Mouse (Mus musculus): ENCODE data around the gene Gm45711. TPM values are rescaled to one million over a fixed set of nuclear protein-coding genes. Genes with fewer than 3 reads are reported as not detected.
"Not testable (repeated sequence)": the region's sequence is repeated elsewhere in the genome, so short reads cannot be mapped to it uniquely, and the experiment has no call there.

Gene Gm45711
- total RNA-seq (2021), result not detected
- long read RNA-seq, experiment 1, result 0 reads
- long read RNA-seq, experiment 2, result 0 reads

DNA sequence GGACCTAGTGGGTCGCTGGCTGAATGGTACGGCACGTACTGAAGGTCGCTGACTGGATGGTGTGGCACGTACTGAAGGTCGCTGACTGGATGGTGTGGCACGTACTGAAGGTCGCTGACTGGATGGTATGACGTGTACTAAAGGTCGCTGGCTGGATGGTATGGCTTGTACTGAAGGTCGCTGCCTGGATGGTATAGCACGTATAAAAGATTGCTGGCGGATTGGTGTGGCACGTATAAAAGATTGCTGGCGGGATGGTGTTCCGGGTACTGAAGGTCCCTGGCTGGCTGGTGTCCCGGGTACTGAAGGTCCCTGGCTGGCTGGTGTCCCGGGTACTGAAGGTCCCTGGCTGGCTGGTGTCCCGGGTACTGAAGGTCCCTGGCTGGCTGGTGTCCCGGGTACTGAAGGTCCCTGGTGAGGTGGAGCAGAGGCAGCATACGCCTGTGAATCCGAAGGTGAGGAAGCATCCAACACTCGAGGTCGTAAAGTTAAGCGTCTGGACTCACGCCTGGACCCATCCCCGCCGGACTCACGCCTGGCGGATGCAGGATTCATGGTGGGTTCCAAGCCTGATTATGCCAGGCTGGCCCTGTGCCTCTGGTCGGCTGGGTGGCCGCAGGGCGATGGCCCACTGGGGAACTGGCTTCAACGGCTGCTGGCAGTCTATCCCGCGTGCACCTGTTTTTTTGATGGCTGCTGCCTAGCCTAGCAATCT is at the start of gene Gm45711, which contains the start of gene Cmtm1:
Gene Gm45711 (minus strand): TSS at position 641 of the 715 bp plus-strand sequence.
Gene Cmtm1 (minus strand): TSS at position 705 of the 715 bp plus-strand sequence.
- DNase-seq (ENCODE audit: low spot score in 2 of 2), result peak; percentile 31 to 52

DNA sequence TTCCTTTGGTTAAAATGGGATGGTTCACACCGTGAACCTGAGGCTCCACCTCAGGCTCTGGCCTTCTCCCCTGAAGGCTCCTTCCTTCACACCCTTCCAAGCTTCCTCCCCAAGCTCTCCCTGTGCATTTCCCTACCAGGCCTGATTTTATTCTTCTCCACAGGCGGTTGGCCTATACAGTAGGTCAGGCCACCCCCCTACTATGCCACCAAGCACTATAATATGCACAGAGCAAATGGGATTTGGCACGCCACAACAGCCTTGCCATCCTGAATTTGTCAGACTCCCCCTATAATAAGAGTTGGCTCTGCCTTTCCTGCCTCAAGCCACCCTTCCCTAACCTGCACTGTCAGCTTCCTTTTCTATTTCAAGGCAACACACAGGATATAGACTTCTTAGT is 48.8 kb upstream of the Gm45711 start:
- DNase-seq (ENCODE audit: low spot score in 2 of 2), result no peak

DNA sequence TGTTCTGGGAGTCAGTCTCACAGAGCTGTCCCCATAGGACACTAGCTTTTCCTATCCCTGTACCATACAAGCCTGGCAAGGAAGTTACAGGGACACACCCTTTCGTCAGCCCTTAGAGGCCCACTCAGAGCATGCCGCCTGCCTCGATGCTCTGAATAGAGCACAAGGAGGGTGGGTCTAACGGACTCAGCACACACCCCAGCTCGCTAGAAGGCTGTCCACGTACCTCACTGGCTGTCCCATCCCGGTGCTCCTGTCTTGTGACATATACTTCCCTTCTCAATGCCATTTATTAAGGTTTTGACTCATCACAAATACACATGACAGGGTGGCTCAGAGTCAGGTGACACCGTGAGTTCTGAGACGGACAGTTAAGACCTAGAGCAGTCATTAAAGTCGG is 44.6 kb upstream of the Gm45711 start:
- no peak for DNase-seq (ENCODE audit: low spot score in 2 of 2)

DNA sequence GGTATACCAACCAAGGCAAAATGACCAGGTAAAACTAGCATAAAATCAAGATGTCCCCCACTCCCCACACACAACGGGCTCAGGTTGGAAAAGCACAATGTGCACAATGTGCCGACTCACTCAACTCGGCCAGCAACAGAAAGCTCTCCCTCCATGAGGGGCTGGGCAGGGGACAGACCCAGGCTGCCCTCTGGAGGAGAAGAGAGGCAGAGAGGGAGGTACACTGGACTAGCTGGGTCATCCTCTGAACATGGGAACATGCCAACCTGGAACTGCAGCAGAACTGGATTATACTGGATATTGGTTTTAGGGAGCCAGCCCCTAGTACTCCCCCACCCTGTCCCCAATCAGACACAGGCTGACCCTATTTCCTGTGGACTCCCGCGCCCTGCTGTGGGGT is 43.3 kb upstream of the Gm45711 start:
- no peak for DNase-seq (ENCODE audit: low spot score in 2 of 2)

DNA sequence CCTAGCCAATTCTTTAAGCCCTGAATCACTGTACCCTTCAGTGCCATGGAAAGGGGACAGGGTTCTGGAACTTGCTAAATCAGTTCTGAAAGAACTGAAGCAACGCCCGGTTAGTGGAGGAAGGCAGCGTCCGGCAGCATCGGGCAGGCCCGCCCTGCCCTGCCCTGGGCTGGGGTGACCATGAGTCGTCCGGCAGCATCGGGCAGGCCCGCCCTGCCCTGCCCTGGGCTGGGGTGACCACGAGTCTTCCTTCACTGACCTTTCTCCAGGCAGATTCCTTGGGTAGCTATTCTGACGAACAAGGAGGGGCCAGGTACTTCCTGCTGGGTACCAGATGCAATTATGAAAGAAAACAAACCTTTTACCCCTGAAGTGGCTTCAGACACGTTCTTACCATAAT is 40.2 kb upstream of the Gm45711 start:
- no peak for DNase-seq (ENCODE audit: low spot score in 2 of 2)

DNA sequence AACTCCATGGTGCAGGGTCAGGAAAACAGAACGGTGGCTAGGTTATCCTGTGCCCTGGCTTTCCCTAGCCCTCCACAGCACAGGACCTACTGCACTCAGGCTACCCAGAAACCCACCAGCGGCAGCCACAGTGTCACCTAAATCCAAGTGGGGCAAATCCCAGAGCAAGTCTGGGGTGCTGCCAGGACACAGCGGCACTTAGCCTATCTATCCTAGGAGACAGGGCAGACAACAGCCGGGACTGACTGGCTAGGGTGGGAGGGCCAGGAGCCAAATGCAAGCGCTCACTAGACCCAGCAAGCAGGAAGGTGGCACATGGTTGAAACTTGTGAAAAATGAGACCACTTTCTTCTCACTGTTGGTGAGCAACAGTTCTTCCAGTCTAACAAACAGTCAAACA is 39.1 kb upstream of the Gm45711 start:
- no peak for DNase-seq (ENCODE audit: low spot score in 2 of 2)

DNA sequence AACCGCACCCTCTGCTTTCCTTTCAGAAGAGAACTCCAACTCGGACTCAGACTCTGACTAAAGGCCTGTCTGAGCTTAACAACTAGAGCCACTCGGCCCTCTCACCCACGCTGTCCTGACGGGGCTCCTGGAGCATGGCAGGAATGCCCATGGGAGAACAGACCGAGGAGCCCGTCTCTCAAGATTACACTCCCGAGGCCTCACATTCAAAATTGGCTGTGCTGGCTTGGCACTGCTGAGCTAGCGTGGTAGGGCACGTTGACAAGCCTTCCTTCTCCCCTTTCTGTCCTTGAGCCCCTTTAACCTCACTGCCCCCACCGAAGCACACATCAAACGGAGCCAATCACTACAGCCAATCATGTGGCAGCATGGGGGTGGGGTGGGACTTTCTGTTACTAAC is 36.8 kb upstream of the Gm45711 start:
- no peak for DNase-seq (ENCODE audit: low spot score in 2 of 2)

DNA sequence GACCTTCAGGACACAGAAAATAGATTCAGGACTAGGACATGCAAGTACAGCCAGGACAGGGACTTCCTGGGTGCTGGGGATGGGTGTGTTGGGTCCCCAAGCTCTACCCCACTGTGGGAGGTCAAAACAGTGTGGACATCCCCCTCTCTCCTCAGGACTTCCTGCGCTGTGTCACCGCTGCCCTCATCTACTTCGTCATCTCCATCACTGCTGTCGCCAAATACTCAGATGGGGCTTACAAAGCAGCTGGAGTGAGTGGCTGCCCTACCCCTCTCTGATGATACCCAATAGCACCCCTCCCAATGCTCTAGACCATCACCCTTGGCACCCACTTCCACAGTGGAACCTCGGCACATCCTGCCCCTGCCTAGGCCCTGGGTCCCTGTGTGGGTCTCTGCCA is 34.7 kb upstream of the Gm45711 start:
- no peak for DNase-seq (ENCODE audit: low spot score in 2 of 2)

DNA sequence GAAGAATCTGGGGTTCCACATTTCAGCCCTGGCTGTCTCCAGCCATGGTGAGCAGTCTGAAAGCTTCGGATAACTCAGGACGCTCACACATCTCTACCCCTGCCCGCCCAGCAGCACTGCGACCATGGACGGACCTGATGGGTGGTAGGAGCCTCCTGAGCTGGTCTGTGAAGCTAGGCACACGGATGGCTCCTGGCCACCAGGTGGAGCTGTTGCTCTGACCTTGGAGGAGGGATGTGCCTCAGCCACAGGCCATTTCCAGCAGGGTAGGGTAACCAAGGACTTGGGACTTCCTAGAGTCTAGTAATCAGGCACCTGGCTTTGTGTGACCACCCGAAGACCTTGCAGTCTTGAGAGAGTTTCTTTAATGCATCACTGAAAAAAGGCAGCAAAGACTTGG is 34.1 kb upstream of the Gm45711 start:
- peak; percentile 81 for DNase-seq (ENCODE audit: low spot score in 2 of 2)

DNA sequence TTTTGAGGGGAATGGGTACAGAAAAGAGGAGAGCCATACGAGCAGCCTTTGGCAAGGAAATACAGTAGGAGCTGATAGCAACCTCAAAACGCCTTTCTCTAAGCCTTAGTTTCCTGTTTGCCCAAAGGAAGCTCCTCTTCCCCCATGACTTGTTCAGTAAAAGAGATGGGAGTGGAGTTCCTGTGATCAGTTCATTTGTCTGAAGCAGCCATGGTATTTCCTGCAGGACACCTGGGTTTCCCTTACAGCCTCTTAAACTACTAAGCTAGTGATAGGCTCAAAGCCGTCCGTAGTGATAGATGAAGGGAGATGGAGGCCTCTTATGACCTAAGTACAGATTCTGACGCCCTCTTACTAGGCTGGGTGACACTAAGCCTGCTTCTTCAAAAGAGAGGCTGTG is 32.5 kb upstream of the Gm45711 start:
- DNase-seq (ENCODE audit: low spot score in 2 of 2), result no peak

DNA sequence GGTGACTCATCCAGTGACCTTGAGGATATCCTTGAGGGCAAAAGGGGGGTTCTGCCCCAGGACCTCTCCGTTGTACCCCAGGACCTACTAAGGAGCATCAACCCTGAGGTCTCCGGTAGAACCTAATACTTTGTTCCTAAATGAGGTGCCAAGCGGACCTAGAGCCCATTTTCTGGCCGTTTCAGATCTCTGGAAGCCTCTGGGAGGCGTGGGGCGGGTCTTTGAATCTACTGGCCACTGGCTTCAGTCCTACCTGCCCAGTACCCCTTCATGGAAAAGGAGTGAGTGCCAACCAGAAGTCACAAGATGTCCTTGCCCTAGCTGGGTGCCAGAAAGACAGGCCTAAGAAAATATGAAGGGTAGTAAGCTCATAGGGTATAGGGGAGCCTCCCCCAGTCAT is 31.8 kb upstream of the Gm45711 start:
- no peak for DNase-seq (ENCODE audit: low spot score in 2 of 2)

DNA sequence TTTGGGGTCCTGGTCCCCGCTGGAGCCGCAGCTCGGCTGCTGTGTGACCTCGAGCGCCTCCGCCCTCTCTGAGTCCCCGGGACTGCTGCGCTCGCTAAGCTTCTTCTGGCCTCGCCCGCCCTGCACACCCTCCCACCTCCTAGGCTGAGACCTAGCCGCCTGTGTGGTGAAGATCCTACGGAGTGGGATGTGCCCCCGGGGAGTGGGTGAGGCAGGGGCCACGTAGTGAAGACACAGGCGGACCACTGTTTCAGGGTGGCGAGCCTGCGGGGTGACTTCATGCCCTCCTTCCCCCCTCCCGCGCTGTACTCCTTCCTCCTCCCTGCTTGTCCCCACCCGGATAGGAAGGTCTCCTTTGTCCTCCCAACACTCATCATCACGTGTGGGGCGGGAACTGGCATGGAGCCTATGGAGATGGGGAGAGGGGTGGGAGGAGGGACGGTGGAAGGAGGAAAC is 31.3 kb upstream of the Gm45711 start:
- DNase-seq (ENCODE audit: low spot score in 2 of 2), result peak; percentile 35 to 48

DNA sequence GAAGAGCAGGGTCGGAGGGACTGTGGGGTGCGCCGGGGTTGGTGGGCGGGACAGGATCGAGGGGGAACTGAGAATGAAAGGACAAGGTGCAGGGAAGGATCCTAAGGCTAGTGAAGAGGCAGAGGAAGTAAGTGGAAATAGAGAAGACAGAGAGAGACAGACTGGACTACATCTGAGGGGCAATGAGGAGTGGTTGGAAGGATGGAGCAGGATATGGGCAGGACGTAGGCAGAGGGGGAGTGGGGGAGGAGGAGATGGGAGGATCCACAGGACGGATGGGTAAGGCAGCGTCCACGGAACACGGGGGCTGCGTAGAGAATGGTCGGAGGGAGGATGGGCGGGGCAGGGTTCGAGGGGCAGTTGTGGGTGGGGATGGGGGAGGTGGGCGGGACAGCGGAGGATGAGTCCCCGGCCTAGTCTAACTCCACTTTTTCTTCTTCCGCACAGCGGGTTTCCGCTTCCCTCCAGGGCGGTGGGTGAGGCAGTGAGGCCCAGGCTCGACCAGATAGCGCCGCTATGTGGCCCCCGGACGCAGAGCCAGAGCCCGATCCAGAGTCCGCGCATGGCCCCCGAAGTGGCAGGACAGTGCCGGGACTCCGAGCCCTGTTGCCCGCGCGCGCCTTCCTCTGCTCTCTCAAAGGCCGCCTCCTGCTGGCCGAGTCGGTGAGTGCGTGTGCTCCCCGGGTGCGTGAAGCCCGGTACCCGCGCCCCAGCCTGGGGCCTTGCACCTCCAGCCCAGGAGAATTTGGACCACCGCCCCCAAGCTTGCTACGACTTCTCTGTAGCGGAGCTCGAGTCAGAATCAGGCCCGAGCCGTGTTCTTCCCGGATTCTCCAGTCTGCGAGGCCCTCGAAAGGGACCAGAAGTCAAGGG is 30.6 kb upstream of the Gm45711 start:
- peak; percentile 67 to 71 for DNase-seq (ENCODE audit: low spot score in 2 of 2)

DNA sequence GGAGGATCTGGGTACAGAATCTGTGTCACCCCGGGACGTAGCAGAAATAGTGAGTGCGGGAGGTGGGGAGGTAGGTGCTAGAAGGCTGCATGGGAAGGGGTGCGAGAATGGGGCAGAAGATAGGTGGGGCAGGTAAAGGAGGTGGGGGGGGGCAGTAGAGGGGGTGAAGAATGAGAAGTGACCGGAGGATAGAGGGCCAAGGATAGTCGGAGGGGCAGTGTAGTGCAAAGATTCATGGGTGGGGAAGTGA is 30.0 kb upstream of the Gm45711 start:
- no peak for DNase-seq (ENCODE audit: low spot score in 2 of 2)

DNA sequence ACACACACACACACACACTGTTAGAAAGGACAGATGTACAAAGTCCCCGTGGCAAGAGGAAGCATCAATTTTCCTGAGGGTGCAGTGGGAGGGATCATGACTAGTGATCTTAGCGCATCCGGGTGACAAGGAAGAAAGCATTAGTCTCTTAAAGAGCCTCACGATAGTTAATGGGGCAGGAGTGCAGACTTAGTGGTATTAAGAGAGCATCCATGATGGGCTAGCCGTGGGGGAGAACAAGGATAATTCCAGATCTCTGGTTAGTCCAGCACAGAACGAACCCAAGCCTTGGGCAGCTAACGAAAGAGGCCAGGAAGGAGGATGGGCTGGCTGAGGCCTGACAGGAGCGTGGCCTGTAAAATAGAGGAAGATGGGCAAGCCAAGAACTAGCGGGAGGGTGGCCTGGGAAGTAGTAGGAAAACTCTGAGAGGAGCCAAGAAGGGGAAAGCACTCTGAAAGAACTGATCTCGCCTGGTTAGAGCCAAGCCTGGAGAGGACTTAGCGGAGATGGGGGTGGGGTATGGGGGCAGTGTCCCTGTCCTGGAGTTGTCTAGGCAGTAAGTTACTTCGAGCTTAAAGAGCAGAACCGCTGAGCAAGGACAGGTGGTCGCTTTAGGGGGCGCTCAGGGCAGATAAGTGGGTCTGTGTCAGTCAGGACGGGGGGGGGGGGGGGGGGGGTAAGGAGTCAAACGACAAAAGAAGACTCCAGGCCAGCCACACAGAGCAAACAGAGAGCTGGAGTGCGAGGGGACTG is 29.5 kb upstream of the Gm45711 start, which contains the start of gene Cmtm3:
Gene Cmtm3 (plus strand): TSS at position 182 of the 754 bp plus-strand sequence.
- DNase-seq (ENCODE audit: low spot score in 2 of 2), result peak in 1 of 2 experiments; percentile 51

DNA sequence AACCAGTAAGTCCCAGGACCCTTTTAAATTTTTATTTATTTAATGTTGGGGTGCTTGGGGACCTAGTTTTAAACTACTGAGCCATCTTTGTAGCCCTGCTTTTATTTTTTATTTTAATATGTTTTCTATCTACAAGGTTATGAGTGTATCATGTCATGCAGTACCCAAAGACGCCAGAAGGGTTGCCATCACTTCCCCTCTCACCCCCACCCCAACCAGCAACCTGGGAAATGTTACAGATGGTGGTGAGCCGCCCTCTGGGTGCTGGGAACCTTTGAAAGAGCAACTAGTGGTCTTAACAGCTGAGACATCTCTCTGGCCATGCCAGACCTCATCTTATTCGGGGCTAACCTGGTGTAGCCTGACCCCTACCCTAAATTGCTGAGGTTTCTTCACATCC is 28.0 kb upstream of the Gm45711 start:
- DNase-seq (ENCODE audit: low spot score in 2 of 2), result no peak

DNA sequence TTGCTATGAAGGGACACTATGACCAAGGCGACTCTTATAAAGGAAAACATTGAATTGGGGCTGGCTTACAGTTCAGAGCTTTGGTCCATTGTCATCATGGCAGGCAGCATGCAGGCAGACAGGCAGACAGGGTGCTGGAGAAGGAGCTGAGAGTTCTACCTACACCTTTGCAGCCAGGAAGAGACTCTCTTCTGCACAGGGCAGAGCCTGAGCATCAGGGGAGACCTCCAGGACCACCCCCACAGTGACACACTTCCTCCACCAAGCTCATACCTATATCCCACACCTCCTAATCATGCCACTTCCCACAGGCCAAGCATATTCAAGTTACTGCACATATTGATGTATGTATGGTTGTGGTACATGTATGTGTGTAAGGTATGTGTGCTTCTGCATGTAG is 26.9 kb upstream of the Gm45711 start:
- no peak for DNase-seq (ENCODE audit: low spot score in 2 of 2)

DNA sequence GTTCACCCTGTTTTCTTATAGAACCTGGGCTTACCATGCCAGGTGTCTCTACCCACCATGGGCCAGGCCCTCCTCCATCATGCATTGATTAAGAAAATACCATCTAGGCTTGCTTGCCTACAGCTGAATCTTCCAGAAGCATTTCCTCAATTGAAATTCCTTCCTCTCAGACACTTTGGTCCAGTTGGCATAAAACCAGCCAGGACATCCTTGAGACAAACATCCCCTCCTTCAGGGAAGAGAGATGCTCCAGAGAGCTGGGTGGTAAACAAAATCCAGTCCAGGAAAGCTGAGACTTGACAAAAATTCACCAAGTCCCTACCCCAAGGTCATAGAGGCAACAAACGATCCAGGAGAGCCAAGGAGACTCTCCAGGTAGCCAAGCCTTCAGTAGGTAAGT is 24.3 kb upstream of the Gm45711 start:
- DNase-seq (ENCODE audit: low spot score in 2 of 2), result no peak

DNA sequence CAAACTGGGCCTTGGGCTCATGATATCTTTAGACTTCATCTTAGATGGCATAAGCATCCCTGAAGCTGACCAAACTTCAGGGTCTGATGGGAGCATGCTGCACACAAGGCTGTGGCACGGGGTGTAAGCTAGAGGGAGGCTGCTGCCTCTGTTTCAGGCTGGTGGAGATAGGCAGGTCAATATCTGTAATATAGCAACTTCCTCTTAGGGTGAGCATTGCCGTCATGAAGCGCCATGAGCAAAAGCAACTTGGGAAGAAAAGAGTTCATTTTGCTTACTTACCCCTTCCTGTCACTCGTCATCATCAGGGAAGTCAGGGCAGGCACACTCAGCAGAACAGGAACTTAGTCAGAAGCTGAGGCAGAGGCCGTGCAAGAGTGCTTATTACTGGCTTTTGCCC is 23.9 kb upstream of the Gm45711 start:
- no peak for DNase-seq (ENCODE audit: low spot score in 2 of 2)

DNA sequence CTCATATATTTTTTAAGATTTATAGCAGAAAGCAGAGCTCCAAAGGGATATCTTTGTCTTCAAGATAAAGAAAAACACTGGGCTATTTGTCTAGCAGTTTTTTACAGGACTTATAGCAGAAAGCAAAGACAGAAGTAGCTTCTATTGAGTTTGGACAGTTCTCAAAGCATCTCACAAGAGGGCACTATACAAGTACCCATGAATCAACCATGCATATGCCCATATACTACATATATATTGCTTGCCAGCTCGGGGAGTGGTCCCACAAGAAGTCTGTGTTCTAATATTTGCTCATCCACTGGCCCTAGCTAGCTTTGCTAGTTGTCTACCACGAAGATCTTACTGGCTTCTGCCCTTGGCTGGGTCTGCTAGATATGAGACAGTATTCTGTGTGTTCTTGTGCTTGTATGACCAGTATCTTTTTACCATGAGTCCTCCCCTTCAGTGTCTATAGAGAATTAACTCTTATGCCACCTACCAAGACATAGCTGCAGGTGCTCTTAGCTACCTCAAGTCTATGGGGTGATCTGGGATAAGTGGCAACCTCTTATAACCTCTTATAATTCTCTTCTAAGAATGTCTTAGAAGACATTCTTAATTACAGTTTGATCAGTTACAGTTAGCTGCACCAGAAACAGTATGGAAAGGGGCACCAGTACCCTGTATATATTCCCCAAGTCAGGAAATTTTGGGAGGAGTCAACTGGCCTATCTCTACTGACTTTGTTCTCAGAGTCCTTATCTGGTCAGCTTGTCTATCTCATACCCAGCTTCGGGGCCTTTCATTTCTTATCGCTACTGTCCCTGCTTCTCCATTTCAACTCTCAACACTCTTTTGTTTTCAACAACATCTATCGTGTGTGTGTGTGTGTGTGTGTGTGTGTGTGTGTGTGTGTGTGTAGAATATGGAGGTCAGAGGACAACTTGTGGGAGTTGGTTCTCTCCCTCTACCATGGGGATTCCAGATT is 23.1 kb upstream of the Gm45711 start:
- DNase-seq (ENCODE audit: low spot score in 2 of 2), result no peak

DNA sequence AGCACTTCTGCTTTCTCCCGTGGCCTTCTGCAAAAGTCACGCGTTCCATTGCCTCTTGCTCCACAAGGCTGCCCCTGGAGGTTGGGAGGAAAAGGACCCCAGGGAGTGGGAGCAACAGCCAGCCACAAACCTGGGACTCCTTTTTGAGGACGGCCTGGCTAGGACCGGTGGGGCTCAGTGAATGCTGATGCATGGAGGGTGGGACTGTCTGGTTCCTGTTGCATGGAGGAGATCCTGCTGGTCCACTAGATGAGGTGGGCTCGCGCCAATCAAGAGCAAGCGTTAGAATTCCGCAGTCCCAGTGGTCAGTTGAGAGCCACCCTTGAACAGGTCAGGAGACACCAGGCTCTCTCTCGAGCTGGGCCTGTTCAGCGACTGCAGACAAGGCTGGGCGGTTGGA is 12.0 kb upstream of the Gm45711 start, which contains the start of gene Cmtm2b:
Gene Cmtm2b (plus strand): TSS at position 301 of the 400 bp plus-strand sequence.
- DNase-seq (ENCODE audit: low spot score in 2 of 2), result not testable (repeated sequence)

Measured in layer of hippocampus, postnatal 14 days (tissue).